Mouse (Mus musculus) 3134 (cell line): ENCODE measurements around the gene Fam92b.

Experiments used
- DNase-seq: peaks from one replicate; pipeline ENCODE4 v3.0.0-alpha.2; 2011; ENCODE audit warnings: low spot score; ENCODE audit not compliant: insufficient read length; ENCODE audit errors: extremely low read depth

Fam92b gene

DNA sequence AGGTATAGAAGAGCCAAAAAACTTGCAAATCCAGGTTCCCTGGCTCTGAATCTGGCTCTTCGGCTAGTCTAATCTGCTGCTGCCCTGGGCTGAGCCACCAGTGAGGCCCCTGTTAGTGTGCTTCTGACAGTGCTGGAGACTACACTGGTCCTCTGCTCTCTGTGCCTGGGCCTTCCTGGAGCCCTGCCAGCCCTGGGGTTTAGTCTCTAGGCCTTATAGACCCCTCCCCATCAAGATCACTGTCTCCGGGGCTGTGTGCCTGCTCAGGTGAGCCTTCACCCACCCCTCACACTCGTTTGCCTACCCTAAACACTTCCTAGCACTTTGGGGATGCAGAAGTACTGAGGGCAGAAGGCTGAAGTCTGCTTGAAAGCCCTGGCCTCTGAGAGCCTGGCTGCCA, 57.8 kb downstream of the Fam92b start:
- no peak for DNase-seq

DNA sequence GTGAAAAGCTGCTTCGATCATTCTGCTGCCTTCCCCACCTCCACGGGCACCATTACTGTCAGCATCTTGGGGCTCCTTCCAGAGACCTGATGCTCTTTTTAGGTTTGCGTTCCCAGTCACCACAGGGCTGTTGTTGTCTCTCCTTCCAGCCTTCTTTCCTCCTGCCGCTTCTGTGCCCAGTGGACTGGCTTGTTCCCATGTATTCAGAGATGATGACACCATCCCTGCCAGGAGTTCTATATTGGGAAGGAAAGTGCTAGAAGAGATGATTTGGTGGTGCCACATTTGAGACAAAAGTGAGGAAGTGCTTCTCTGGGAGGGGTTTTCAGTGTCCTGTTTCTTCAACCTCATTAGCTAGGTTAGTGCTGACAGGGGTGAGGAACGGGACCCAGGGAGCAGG, 58.4 kb downstream of the Fam92b start:
- DNase-seq = no peak

DNA sequence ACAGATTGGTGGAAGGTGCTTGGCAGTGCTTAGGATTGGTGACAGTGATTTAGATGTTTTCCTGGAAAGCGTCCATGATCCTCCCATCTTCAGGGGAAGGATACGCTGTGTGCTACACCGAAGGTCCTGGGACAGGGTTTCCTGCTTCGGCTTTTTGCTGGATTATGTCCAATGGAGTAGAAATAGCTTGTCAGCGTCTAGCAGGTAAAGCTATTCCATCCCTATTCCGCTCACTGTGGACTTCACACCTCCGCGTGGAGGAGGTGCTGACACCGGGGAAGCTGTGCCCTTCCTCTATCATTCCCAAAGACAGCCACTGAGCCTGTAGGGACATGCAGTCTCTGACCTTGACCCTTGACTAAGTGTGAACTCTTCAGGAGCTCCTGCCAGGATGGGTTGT, 59.1 kb downstream of the Fam92b start:
- DNase-seq = no peak

DNA sequence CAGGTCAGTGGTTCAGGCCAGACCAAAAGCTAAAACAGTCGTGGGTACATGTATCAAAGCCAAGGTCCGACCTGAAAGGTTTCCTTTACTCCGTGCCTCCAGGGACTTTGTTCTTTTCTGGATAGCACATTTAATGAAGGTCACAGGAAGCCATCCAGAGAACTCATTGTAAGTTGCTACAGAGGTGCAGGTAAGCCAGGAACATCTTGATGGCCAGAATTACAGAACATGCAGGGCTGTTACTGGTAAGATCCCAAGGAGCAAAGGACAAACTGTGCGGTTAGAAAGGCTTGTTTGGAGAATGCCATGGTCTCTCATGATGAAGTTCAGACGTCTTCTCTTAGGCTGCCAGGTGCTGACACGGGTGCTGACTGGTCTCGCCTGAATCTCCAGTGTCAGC, 60.7 kb downstream of the Fam92b start:
- DNase-seq = no peak
